Mouse (Mus musculus) spleen, adult 18-20 months (tissue): Measurements from ENCODE around the gene Stox1.
"Not testable (repeated sequence)": the region's sequence is repeated elsewhere in the genome, so short reads cannot be mapped to it uniquely, and the experiment has no call there.

Experiments
- DNase-seq, 2 experiments: peaks; one replicate each; pipeline ENCODE4 v3.0.0; 2022; ENCODE audit warnings: mixed read lengths in 2 of 2

The Stox1 gene

DNA sequence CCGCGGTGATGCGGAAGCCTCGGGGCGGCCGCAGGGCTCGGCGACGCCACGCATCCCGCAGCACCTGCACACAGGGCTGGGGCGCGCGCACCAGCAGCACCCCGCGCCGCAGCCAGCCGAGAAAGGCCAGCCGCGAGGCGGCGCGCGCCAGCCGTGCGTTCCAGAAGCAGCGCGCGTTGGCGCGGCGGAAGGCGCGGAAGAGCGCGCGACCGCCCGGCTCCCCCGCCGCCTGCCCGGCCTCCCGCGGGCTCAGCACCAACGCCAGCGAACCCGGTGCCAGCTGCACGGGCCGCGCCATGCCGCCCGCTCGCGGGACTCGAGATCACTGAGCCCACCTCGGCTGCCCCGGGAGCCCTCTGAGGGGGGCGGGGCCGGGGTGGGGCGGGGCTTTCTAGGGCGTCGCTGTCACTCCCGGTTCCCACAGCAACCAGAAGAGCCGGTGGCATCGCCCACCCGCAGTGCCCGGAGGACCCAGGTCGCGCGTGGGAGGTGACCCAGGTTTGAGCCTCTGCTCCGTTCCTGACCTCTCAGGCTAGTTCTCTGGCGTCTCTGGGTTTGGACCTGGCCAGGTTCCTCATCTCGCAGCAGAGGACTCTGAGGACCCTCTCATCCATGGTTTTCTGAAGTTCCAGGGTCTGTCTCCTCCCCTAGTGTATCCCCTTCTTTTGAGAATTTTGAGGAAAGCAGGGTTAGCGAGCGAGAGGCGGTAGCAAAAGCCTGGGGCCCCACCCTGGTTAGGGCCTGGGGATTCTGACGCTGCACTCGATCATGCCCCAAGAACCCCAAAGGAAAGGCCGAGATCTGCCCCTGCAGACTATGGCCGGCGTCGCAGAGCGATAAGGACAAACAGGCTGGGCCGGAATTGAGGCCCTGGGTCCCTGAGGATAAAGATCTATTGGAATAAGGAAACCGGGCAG, at the start of gene Stox1:
Gene Stox1 (minus strand): TSS at position 358 of the 917 bp plus-strand sequence.
- DNase-seq: peak; percentile 10 to 47

DNA sequence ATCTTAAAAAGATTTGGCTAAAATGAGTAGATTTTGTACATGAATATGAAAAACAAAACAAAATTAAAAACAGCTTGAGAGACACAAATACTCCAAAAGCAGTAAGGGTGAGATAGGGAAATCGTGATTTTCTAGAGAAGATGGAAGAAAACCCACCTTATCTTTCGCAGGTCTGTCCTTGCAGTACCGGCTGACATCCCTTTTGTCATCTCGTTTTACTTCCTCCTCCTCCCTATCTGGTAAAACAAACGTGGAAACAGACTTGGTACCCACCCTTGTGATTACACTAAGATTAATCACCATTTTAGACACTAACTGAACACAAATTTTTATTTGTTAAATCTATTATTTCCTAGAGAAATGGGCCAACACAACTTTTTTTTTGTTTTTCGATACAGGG, 24.9 kb upstream of the Stox1 start:
- no peak for DNase-seq

DNA sequence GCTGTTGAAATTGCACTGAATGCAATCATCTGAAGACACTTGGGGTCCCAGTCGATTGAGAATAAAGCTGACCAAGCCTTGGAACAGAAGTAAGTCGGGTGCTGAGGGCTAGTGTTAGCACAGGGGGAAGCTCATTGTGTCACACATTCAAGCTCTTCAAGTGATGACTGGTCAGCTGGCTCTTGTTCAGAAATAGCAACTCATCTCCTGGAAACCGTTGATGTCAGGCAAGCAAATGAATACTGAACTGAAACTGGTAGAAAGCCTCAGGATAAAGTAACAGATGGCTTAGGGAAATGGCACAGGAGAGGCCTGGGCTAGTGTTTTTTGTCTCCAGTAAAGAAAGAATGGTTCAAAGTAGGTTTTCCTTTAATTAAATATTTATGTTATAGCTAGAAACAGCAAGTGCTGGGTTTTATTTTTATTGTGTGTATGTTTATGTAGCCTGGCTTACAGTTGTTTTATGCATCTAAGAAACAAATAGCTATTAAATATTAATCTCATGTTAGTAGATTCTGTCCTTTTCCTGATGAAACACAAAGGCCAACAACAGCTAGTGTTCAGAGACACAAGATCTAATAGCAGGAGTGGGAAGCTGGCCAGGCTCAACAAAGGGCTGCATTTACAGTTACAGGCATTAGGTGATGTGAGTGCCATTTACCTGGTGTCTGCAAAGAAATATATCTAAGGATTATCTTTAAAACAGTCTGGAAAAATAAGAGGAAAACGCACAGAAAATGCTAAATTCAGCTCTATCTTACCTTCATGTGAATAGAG, 14.2 kb upstream of the Stox1 start:
- DNase-seq: no peak

DNA sequence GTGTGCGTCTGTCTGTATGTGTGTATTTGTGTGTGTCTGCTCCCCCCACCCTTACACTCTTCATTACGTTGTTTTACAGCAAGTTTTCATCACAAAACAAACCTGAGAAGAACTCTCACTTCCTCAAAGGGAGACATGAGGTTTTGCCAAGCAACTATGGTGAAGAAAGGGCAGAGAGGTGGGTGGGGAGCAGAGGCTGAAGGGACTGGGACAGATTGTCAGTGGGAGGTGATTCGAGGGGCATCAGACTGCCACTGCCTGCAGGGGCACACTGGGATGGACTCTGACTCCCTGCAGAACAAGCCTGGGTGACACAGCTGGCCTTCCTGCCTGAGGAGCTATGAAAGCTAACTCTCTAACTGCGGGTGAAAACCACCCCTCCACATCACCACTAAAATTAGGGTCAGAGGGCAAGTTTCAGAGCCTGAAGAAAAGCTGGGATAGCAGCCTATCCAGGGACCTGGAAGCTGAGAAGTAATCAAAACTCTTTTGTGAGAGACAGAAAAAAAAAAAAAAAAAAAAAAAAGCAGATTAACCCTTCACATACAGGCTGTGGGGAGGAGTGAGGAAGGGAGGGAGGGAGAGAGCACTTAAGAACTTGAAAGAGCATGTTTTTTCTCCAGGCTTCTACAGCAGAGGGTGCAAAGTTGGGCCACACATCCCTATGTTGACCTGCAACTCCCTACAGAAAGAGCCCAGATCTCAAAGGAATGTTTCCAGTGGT, 11.2 kb upstream of the Stox1 start:
- DNase-seq: no peak

DNA sequence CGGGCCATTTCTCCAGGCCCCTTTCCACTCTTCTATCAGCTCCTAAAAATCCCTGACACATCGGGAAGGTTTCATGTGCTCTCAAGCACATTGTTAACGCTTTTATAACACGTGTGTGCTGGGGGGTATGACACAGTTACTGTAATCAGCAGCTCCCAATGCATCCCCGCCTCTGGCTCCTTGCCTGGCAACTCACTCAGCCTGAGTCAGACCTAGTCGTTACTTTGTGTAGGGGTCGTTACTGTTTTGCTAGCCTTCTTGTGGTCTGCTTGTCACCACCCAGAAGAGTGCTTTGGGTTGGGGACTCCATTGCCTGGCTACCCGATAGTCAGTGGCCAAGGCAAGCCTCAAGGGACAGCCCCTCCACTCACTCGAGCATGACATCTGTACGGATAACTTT, 4.9 kb upstream of the Stox1 start:
- DNase-seq: no peak

DNA sequence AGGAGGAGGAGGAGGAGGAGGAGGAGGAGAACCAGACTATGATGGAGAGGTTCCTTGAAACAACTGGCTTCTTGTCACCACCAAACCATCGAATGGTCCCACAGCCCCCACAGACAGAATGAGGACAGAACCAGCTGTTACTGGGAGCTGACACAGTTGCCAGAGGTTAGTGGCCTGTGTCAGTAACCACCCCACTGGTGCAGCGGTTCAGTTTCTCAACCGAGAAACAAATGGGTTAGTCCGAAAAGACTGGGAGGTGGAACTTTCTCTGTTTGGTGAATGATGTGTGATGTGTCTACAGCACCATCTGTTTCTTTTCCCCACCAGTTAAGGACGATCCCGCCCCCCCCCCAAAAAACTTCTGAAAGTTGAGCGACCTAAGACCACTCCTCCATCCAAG, 992 bp downstream of the Stox1 start:
- no peak for DNase-seq

DNA sequence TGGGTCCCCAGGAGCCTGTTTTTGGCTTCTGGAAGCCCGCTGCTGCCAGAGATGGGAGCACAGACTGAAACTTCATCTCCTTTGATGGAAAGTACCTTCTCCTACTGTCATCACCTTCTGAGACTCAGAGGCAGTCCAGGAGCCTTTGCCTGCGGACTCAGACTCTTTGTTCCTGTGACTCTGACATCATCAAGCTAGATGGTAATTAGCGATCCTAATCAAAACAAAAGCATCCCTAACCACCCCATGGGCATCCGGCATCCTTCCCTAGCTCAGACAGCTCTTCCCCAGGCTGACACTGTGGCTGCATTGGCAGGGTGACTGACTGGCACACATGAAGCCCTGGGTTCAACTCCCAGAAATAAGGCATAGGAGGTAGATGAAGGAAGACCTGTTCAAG, 3.2 kb downstream of the Stox1 start:
- DNase-seq: no peak

DNA sequence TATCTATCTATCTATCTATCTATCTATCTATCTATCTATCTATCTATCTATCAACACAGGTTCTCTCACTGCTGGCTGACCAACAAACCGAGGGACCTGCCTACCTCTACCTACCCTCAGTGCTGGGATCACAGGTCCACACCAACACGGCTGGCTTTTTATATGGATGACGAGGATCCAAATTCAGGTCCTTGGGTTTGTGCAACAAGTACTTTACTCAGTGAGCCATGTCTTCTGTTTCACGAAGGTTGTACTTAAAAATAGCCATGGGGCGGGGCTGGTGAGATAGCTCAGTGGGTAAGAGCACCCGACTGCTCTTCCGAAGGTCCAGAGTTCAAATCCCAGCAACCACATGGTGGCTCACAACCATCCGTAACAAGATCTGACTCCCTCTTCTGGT, 5.4 kb downstream of the Stox1 start:
- not testable (repeated sequence) for DNase-seq

DNA sequence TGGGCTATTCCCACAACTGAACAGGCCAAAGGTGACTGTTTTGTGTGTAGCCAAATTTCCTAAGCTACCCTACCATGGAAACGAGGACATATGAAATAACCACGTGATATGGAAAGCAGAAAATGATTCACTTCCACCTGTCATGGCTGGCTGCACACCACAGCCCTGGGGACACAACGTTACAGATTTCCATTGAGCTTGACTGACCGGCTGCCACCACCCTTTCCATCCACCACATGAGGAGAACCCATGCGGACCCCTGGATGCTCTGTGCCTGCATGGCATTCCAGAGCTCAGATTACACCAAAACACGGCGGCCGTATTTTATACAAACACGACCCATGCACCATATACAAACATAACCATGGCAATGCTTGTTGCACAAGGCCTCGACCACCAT, 12.5 kb downstream of the Stox1 start:
- no peak for DNase-seq

DNA sequence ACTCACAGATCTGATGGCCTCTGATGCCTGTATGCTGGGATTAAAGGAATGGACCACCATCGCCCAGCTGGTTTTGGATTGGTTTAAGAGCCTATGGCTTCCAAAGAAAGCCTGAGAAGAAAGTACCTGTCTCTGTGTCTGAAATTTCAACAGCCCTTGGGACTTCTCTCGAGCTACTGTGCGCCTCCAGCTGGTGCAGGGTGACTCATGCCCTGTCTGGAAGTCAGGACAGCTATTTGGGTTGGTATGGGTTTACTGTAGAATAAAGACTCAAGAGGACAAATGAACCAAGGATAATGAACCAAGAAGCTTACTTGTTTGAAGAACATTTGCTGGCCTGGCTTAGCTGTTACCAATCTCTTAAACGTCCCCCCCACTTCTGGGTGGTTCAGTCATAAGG, 22.3 kb downstream of the Stox1 start:
- no peak for DNase-seq

DNA sequence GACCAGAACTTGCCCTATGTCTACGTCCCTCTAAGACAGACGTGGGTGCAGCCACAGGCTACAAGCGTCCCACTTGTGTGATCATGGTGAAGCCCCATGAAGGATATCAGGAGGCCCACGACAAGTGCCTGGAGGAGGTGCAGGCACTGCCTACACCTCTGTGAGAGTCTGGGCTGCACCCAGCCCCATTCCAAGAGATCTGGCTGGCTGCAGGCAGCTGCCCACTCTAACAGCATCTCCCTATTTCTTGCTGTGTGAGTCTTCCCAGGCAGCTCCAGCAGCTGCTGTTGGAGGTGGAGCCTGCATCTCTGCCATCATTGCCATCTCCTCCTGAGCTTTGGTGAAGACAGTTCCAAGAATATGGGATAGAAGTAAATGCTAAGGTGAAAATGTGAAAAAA, 23.5 kb downstream of the Stox1 start:
- DNase-seq: no peak

DNA sequence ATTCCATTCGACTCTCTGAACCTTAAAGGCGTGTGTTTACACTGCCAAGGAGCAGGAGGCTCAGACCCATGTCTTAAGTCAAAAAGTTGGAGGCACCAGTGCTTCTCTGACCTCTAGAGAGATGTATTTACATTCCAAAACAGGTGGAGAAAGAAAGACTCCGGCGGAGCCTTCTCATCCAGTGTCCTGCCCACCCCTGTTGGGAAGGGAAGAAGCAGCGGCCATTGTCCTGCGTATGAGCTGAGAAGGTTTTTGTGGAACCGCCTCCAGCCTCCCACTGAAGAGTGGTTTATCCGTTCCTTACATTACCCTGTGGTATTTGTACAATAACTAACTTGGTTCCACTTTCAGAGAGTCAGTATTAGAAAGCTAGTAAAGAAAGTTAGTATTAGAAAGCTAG, 33.2 kb downstream of the Stox1 start:
- no peak for DNase-seq

DNA sequence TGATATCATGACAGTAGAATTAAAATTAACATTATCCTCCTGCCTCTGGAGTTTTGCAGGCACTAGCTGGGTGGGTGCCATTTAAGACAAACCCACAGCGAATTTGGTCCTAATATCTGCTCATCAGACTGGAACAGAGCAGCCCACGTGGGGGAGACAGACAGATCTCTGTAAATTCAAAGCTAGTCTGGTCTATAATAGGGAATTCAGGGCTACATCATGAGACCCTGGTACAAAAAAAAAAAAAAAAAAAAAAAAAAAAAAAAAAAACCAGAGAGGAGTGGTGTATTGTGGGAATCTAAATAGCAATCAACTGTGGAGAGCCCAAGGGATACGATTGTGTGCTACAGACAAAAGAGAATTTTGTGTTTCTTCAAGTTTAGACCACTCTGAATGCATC, 33.7 kb downstream of the Stox1 start:
- no peak for DNase-seq

DNA sequence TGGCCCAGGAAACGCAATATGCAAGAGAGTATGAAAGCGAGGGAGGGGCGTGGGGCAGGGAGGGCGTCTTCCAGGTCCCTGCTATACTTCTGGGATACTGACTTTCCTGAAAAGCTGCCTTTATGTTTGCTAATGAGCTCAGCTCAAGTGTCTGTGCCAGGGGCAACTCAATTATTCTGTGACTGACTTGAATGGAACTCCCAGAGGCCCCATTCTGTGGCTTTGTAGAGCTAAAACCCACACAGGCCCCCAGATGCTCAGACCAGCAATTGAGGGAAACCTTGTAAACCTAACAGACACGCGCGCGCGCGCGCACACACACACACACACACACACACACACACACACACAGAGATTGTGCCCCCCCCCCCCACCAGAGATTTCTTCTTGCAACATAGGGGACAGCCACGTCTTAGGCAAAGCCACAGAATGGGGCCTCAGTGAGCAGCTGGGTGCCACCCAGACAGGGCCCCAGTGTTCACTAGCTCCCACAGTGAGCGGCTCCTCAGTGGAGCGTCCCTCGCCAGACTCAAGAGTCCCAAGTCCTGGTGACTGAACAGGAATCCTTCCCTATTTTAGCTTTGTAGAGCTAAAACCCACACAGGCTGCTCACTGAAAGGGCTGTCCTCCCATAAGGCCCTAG, 38.8 kb downstream of the Stox1 start:
- DNase-seq: no peak

DNA sequence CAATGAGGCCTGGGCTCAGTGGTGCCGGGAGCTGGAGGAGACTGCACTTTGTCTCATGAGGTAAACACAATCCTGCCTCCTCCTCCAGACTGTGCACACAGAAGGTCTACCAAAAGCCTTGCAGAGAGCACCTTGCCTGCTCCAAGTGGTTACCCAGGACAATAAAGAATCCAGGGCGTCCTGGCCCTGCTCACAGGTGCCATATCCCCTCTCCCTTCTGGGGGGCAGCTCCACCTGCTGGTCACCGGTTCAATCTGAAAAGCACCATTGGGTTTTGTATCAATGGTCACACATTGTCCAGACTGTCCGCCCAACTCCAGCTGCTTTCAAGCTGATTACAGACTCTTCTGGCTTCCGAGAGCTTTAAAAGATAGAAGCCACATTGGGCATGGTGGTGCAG, 42.9 kb downstream of the Stox1 start:
- peak in 1 of 2 experiments; percentile 28 for DNase-seq

DNA sequence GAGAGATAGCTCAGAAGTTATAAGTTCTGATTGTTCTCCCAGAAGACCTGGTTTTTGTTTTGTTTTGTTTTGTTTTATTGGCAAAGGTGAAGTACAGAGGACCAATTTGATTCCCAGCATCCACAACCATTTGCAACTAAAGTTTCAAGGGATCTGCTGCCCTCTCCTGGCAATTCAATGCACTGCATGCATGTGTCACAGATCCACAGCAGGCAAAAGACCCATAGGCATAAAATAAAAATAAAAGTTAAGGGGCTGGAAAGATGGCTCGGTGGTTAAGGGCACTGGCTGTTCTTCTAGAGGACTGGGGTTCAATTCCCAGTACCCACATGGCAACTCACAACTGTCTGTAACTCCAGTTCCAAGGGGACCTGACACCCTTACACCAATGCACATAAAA, 46.1 kb downstream of the Stox1 start:
- no peak for DNase-seq

DNA sequence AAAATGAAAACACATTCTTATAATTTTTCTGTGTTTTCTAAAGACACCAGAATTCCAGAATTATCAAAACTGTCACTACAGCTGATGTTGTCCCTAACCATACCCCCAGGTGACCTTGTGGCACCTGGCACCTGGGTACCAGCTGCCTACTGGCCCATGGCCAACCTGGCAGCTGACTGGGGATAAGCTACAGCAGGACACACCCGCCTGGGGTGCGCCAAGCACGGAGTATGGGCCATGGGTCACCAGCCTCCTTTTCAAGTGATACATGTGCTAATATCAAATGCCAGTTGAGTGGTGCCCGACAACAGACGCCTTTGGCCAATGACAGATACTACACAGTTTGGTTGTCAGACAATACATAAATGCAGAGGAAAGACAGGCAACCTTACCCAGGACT, 48.6 kb downstream of the Stox1 start:
- DNase-seq: no peak

DNA sequence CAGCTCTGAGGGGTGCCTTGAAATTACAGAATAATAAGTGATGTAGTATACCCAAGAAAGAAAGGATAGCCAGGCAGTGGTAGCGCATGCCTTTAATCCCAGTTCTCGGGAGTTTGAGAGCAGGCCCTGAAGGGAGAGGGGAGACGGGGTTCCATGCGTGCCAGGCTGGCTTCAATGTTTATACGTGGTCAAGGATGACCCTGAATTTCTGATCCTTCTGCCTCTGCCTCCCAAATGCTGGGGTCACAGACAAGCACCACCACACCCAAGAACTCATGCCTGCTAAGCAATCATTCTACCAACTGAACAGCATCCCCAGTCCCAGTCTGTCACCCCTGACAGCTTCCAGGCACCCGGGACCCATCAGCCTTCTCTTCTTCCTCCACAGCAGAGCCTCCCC, 49.7 kb downstream of the Stox1 start:
- no peak for DNase-seq

DNA sequence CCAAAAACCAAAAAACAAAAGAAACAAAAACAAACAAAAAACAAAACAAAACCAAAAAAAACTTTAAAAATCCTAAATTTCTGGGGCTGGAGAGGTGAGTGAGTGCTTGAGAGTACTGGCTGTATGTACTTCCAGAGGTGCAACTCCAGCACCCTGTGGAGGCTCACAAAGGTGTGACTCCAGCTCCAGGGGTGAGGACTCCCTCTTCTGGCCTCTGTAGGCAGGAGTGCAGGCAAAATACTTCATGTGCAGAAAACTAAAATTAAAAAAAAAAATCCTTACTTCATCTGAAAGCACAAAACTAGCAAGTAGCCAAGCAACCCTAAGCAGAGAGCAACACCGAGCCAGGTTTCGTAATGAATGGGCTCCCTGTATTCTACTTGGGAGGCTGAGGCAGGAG, 53.6 kb downstream of the Stox1 start:
- no peak for DNase-seq

DNA sequence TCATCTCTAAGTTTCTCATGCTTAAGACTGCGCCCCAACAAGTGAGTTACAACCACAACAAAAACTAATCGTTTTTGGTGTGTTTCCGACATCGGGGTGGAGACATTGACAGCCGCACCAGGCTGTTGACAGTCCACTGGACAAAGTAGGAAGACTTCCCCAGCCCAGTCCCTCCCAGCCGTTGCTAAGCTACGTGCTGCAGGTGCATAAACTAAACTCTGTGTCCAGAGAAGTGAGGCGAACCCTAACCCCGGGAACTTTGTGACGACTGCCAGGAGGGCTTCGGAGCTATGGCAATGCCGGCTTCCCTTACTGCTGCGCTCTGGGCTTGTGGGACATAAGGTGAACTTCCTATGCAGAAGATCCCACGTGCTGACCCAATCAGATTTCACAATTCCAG, 56.7 kb downstream of the Stox1 start:
- no peak for DNase-seq

DNA sequence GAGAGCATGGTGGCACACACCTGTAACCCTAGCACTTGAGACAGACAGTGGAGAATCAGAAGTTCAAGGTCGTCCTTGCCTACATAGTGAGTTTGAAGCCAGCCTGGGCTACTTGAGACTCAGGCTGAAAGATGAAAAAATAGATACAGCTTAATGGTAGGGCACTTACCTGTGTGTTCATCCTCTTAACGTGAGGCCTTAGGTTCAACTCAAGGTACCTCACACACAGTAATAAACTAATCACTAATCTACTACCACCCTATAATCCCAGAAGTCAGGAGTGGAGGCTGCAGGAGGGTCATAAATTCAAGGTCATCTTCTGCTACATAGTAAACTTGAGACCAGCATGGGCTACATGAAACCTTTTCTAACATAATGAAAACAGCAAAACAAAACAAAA, 57.5 kb downstream of the Stox1 start:
- no peak for DNase-seq

DNA sequence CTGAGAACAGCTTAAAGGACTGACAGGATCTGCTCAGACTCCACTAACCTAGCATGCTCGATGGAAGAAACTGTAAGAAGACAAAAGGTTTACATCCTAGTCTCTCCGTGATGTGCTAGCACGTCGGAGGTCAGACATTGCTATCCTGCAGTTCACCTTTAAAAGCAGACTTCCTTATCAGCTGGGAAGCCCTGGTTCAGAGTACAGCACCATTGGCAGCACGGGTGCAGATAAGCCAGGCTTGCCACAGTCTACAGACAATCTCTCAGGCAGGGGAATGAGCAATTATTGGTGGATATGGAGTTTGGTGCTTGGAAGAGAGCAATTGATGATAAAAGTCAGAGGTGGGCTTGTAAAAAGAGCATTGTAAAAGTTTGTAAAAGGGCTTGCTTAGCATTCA, 57.9 kb downstream of the Stox1 start:
- DNase-seq: no peak
